Mouse (Mus musculus) stomach, postnatal 0 days (tissue): Measurements from ENCODE around the gene Lmod3. TPM values are rescaled to one million over a fixed set of nuclear protein-coding genes. Genes with fewer than 3 reads are reported as not detected.
A peak's percentile ranks its signal among the peaks of the same experiment; 100 is the strongest.

Experiments
- ATAC-seq: fragments of 200-750 bp; cut with Nextera tagmentation; 2 replicates; pipeline ENCODE4 v1.8.0; 2017; ENCODE audit not compliant: low FRiP score, low TSS enrichment
- DNase-seq: peaks from one replicate; pipeline ENCODE4 v3.0.0-alpha.2; 2016; ENCODE audit warnings: low spot score
- H3K27ac ChIP-seq: fragments of 300-500 bp; sonication (generic); replicated peaks from 2 replicates; pipeline ENCODE4 v1.5.1; 2014; ENCODE audit warnings: mild to moderate bottlenecking, control low read depth
- H3K27me3 ChIP-seq: fragments of 300-500 bp; sonication (generic); 2 replicates; pipeline ENCODE4 v1.6.1; 2014; ENCODE audit warnings: low read length; ENCODE audit not compliant: control insufficient read depth, insufficient read depth
- H3K36me3 ChIP-seq: fragments of 300-500 bp; sonication (generic); 2 replicates; pipeline ENCODE4 v1.6.1; 2014; ENCODE audit warnings: low read length, mixed read lengths; ENCODE audit not compliant: control insufficient read depth, insufficient read depth
- H3K4me1 ChIP-seq: fragments of 300-500 bp; sonication (generic); replicated peaks from 2 replicates; pipeline ENCODE4 v1.6.1; 2014; ENCODE audit warnings: antibody characterized with exemption; ENCODE audit not compliant: control insufficient read depth, insufficient read depth
- H3K4me2 ChIP-seq: fragments of 300-500 bp; sonication (generic); replicated peaks from 2 replicates; pipeline ENCODE4 v1.6.1; 2014; ENCODE audit warnings: low read depth, mild to moderate bottlenecking, control low read depth, moderate library complexity
- H3K4me3 ChIP-seq: fragments of 300-500 bp; sonication (generic); 2 replicates; pipeline ENCODE4 v1.5.1; 2014; ENCODE audit warnings: low read depth, low read length, control low read depth
- H3K9ac ChIP-seq: fragments of 300-500 bp; sonication (generic); 2 replicates; pipeline ENCODE4 v1.6.1; 2014; ENCODE audit warnings: mild to moderate bottlenecking, low read length, control low read depth, mixed read lengths
- H3K9me3 ChIP-seq: fragments of 300-500 bp; sonication (generic); 2 replicates; pipeline ENCODE4 v1.6.1; 2016; ENCODE audit warnings: low read length; ENCODE audit not compliant: control insufficient read depth
- CTCF ChIP-seq: IDR thresholded peaks from 2 replicates; pipeline ENCODE4 v1.5.1; 2016; ENCODE audit warnings: antibody characterized with exemption, low read depth, mild to moderate bottlenecking, moderate library complexity
- EP300 ChIP-seq: optimal IDR thresholded peaks from 2 replicates; pipeline ENCODE3; 2016; ENCODE audit warnings: antibody characterized with exemption
- WGBS: fragments of 180-500 bp; shearing (Covaris S2); extraction: QIAGEN DNeasy Blood & Tissue Kit; methylation state at CpG from one replicate; pipeline ENCODE4 v1.1.7; 2014; 5-methylcytosine and 5-hydroxymethylcytosine counted together
- polyA plus RNA-seq: library from polyadenylated mRNA; unstranded; fragments of >200 nt; fragmentation: Nextera tagmentation; extraction: Ambion mirVana; gene quantifications from 2 replicates; pipeline ENCODE4 v1.2.1, GENCODE M21; 2015

Gene Lmod3
- polyA plus RNA-seq, 1 experiment from 2014 or later = 0.27 TPM

GRCm38 (mm10) chr6:97204952-97205351 is 47.6 kb downstream of the Lmod3 start:
- no peaks in the 10 kb centered on the region for H3K27me3 ChIP-seq
- TF ChIP-seq CTCF (no peak), EP300 (no peak)
- peak; percentile 46 for DNase-seq
- H3K36me3 ChIP-seq = no peaks in the 10 kb centered on the region
- H3K4me3 ChIP-seq = peak overlapping the region; percentile 84
- no peaks in the 10 kb centered on the region for H3K4me1 ChIP-seq
- WGBS = under 1% methylated on average over 16 of the region's 16 CpGs
- peak overlapping the region; percentile 88 for H3K27ac ChIP-seq
- H3K9me3 ChIP-seq = no peaks in the 10 kb centered on the region
- H3K9ac ChIP-seq = peak overlapping the region; percentile 90
- peak; percentile 41 for ATAC-seq
- H3K4me2 ChIP-seq = peak overlapping the region; percentile 82

GRCm38 (mm10) chr6:97204252-97204869 is 48.2 kb downstream of the Lmod3 start:
- no peaks in the 10 kb centered on the region for H3K36me3 ChIP-seq
- peak overlapping the region; percentile 84 for H3K4me3 ChIP-seq
- peak overlapping the region; percentile 88 for H3K27ac ChIP-seq
- ATAC-seq (no peak), DNase-seq (peak; percentile 38)
- peak overlapping the region; percentile 90 for H3K9ac ChIP-seq
- H3K27me3 ChIP-seq = no peaks in the 10 kb centered on the region
- no peaks in the 10 kb centered on the region for H3K9me3 ChIP-seq
- TF ChIP-seq CTCF (no peak), EP300 (no peak)
- 8% methylated on average over 9 of the region's 9 CpGs for WGBS
- H3K4me2 ChIP-seq = peak overlapping the region; percentile 82
- no peaks in the 10 kb centered on the region for H3K4me1 ChIP-seq

- Histone ChIP-seq H3K4me3 (no peak overlapping the region), H3K36me3 (peaks cover 2% of the 10 kb centered on the region; the same call in 1 of the 2 replicates), H3K27me3 (no peaks in the 10 kb centered on the region), H3K4me1 (no peaks in the 10 kb centered on the region), H3K27ac (no peak overlapping the region), H3K9ac (no peak overlapping the region), H3K4me2 (no peak overlapping the region), H3K9me3 (no peaks in the 10 kb centered on the region)
- ATAC-seq (no peak), DNase-seq (no peak)
- WGBS = 73% methylated on average over 3 of the region's 3 CpGs
- TF ChIP-seq EP300 (no peak), CTCF (no peak)
Observed at GRCm38 (mm10) chr6:97202477-97202876, 50.1 kb downstream of the Lmod3 start.

- H3K9me3 ChIP-seq = no peaks in the 10 kb centered on the region
- TF ChIP-seq CTCF = 0 out of 2 replicates have a peak, but pooled peaks have one; percentile 23
- no peak for TF ChIP-seq EP300
- DNase-seq = no peak
- H3K4me1 ChIP-seq = no peaks in the 10 kb centered on the region
- H3K27me3 ChIP-seq = no peaks in the 10 kb centered on the region
- no peak overlapping the region for H3K4me2 ChIP-seq
- 66% methylated on average over 3 of the region's 3 CpGs for WGBS
- no peak for ATAC-seq
- peaks cover 11% of the 10 kb centered on the region; the same call in 1 of the 2 replicates for H3K36me3 ChIP-seq
- no peak overlapping the region for H3K27ac ChIP-seq
- H3K4me3 ChIP-seq = no peak overlapping the region
- no peak overlapping the region for H3K9ac ChIP-seq
Observed at GRCm38 (mm10) chr6:97200437-97200836, 52.1 kb downstream of the Lmod3 start.

Other genes with a start within 250 kb of the Lmod3 start
- 0.15 and 0.27 TPM in 2 replicates for gene Fam19a4, start 192.3 kb downstream of the Lmod3 start, polyA plus RNA-seq
- 5.0 and 5.1 TPM in 2 replicates for gene Eogt, start 103.6 kb downstream of the Lmod3 start, polyA plus RNA-seq
- gene Tmf1, start 73.6 kb downstream of the Lmod3 start, polyA plus RNA-seq = 27.4 and 34.3 TPM in 2 replicates
- gene Uba3, start 47.1 kb downstream of the Lmod3 start, polyA plus RNA-seq = 33.3 and 33.7 TPM in 2 replicates
- gene Arl6ip5, start 42.1 kb downstream of the Lmod3 start, polyA plus RNA-seq = 69.0 and 71.2 TPM in 2 replicates